Mouse (Mus musculus) testis, postnatal 14 days (tissue): ENCODE measurements around the gene Ubl4b.

ENCODE experiments used
- DNase-seq: peaks from one replicate; pipeline ENCODE4 v3.0.0; 2021; ENCODE audit warnings: low spot score

Gene Ubl4b

DNA sequence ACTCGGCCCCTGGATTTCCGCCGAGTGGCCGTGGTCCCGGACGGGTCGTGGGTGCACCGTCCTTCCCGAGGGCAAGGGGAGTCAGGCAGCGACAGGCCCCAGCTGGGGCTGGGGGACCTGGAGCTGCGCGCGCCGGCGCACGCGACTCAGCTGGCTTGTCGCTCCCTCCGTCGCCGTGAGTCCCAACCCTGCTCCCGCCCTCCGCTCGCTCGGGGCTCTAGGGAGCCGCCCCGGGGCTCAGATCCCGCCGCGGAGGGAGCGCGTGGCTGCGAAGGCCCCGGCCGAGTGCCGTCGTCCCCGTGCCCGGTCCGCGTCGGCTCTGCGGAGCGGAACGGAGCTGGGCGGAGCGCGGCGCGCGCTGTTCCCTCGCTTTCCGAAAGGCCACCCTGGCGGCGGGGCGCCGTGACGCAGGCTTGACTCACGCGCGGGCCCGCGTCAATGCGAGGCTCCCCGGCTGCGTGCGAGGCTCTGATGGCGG, 37.2 kb downstream of the Ubl4b start, which contains the start of gene Slc6a17:
Gene Slc6a17 (minus strand): TSS at position 388 of the 478 bp plus-strand sequence.
- peak; percentile 21 for DNase-seq

DNA sequence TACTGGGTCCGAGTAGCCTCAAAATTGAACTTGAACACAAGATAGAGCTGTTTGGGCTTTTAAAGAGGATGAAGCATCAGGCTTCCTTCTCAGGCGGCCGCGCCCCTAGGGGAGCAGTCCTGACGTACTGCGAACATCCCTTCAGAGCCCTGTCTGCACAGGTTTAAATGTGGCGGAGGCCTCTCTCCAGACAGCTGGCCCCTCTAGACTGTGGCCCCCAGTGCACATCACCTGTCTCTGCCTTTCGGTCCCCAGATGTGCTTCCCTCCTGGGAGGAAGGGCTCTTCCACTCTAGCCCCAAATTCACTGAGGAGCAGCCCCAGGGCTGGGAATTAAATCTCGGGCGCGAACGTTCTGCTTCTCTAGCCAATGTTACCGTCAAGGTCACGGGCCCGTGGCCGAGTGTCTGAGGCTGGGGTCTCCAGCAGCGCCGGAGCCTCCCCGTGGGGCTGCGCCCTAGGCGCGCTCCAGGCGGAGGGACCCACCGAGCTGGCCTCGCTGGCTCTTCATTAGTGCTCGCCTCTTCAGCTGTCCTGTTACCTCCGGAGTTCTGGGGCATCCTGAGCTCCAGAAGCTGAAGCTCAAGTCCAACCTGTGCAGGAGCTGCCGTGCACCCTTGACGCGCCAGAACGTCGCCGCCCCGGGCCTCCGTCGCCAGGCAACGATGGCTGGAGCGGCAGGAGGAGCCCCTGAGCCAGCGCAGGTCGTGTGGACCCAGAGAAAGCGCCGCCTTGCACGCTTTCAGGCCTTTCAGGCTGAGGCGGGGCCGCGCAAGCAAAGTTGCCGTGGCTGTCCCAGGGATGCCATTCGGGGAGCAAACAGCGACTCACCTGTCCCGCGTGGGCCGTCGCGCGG, 37.9 kb downstream of the Ubl4b start:
- peak; percentile 13 for DNase-seq

- no peak for DNase-seq
Observed at GRCm38 (mm10) chr3:107515989-107516388, 38.9 kb downstream of the Ubl4b start.

DNA sequence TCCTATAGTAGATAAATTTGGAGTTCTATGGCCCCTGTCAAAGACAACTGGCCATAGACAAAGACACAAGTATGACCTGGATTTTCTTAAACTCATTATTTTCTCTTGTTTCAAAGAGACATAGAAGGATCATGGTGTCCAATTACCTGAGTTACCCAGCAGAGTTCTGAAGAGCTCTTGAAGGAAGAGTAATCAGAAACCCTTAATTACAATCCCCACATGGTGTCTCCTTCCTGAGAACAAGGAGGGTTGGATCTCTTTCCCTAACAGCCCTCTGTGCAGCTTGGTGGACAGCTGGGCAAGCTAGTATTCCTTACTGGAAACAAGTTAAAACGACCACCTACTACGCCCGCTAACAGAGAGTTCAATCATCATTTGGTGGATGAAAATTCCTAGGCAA, 43.5 kb downstream of the Ubl4b start:
- DNase-seq: no peak

- no peak for DNase-seq
Observed at GRCm38 (mm10) chr3:107508696-107509095, 46.2 kb downstream of the Ubl4b start.

GRCm38 (mm10) chr3:107507966-107508365, 46.9 kb downstream of the Ubl4b start:
- DNase-seq: no peak

DNA sequence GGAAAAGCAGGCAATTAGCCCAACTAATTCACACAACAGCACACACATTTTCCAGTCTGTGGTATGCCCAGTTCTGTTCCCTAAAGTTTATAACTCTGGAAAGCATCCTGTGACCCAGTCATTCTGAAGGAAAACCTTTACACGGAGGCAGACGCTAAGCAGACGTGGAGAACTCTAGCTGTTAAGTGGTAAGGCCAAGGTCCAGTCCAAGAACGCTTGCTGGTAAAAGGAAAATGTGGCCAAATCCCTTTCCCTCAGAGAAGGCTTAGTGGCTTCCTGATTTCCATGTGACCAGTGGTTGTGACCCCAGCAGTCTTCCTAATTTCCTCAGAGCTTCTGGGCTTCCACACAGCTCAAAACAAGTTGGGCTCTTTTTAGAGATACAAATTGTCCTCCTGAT, 48.3 kb downstream of the Ubl4b start:
- no peak for DNase-seq

DNA sequence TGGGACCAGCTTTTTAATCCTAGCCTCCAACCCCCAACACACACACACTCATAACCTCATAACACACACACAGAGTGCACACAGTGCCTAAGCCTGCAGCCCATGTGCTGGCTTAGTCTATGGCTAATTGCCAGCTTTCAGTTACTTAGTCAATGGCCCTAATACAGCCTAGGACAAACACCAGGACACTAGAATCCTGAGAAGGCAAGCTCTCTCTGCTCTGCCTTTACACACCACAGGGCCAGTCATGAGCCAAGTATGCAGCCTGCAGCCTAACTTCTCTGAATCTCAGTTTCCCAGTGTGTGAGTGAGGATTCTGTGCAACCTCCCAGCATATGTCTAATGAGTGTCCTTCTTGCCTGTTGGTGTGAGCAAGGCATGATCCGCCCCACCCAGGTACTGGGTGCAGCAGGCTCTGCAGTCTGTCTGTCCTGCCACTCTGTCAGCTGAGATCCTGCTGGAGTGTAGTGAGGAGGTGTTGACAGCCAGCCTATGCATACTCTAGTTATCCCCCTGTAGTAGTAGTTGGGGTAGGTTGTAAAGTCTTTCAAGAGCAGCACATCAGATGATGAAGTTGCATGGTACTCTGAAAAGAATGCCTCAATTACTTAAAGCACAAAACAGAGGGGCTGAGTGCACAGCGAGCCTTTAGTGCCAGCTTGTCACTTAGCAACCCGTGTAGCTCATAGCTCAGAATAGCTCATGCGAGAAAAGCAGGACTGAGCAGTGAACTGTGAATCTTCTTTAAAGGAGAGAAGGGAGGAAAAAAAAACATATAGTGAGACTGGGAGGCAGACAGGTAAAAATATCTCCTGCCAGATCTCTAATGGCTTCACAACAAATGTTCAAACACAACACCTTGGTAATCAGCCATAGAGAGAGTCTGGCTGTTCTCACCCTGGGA, 49.2 kb downstream of the Ubl4b start:
- DNase-seq: no peak

GRCm38 (mm10) chr3:107504542-107504941, 50.3 kb downstream of the Ubl4b start:
- no peak for DNase-seq

GRCm38 (mm10) chr3:107503716-107504115, 51.2 kb downstream of the Ubl4b start:
- no peak for DNase-seq
